Mouse (Mus musculus) thymus, adult 2 months (tissue): ENCODE data around the gene Gm973.

Source experiments
- CTCF ChIP-seq: fragments of 200-500 bp; IDR thresholded peaks from 2 replicates; pipeline ENCODE4 v1.5.1; 2012; ENCODE audit warnings: mild to moderate bottlenecking, control low read depth, low read length, moderate library complexity, borderline replicate concordance; ENCODE audit not compliant: control insufficient read depth, poor library complexity, insufficient read depth; ENCODE audit errors: extremely low read depth
- POLR2A ChIP-seq: fragments of 200-500 bp; IDR thresholded peaks from 2 replicates; pipeline ENCODE4 v1.6.1; 2012; ENCODE audit warnings: mild to moderate bottlenecking, low read length, control low read depth, moderate library complexity; ENCODE audit not compliant: control insufficient read depth, poor library complexity, insufficient read depth; ENCODE audit errors: extremely low read depth

DNA sequence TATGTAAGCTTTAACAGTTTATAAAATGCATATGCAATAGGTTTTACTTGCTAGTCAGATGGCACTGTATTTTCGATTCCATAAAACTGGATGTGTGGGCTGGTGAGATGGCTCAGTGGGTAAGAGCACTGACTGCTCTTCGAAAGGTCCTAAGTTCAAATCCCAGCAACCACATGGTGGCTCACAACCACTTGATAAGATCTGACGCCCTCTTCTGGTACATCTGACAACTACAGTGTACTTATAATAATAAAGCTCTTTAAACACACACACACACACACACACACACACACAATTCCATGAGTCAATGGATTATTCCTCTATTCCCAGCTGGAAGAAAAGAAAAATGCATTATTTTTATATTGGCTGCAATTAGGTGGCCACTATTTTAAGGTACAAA is 122.3 kb downstream of the Gm973 start:
- TF ChIP-seq POLR2A (no peak), CTCF (no peak)
